Mouse (Mus musculus) ES-E14 (cell line): ENCODE data around the gene Afm.

Source experiments
- HCFC1 ChIP-seq: IDR thresholded peaks from 2 replicates; pipeline ENCODE4 v1.6.1; 2012; ENCODE audit warnings: low read length, inconsistent platforms, borderline replicate concordance; ENCODE audit not compliant: insufficient read depth
- MAFK ChIP-seq: IDR thresholded peaks from 2 replicates; pipeline ENCODE4 v1.6.1; 2014; ENCODE audit warnings: mild to moderate bottlenecking, low read depth, low read length, inconsistent platforms; ENCODE audit not compliant: insufficient read depth

GRCm38 (mm10) chr5:90568338-90568737 lies 49.6 kb downstream of the Afm start:
- TF ChIP-seq HCFC1 (no peak), MAFK (no peak)
